Mouse (Mus musculus) spleen, adult 12 weeks (tissue): ENCODE measurements around the gene Csnk1e.
A peak's percentile ranks its signal among the peaks of the same experiment; 100 is the strongest.

Experiments
- DNase-seq: peaks from one replicate; pipeline ENCODE4 v3.0.0; 2022; ENCODE audit warnings: low spot score

The Csnk1e gene

DNA sequence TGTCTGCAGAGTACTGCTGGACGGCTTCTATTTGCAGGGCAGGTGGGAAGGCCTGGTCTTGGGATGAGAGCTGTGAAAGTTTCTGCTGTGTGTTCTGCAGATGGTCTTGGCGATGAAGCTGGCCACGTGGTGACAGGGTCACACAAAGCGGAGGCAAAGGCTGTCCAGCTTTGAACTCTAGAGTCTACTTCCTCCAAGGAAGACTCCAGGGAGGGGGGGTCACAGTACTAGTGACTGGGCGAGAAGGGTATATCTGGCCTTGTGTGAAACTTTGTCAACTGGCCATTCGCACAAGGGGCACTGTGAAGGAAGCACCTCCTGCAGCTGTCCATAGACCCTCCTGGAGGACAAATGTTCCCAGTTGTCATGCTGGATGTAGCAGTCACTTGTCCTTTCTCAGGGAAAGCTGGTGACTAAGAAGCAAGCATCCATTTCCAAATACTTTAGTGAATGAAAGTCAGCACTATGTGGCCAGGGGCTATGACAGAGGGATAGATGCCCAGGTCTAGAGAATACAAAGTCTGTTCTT lies 32.6 kb downstream of the Csnk1e start:
- no peak for DNase-seq

DNA sequence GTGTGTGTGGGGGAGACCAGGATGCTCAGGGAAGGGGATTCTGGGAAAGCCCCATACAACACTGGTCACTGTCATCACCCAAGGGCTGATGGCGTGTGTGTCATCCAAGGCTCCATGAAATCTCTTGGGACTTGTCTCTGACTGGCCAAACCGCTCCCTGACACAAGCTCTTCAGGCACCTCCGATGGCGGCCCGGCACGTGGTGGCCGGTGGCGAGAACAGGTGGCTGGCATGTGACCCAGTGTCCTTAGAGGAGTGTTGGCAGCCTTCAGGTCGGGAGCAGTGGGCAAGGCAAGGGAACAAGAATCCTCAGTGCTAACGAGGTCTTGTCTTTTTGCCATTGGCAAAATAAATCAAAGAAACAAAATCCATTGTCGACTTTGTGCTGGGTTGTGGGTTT lies 36.7 kb downstream of the Csnk1e start:
- DNase-seq = no peak

DNA sequence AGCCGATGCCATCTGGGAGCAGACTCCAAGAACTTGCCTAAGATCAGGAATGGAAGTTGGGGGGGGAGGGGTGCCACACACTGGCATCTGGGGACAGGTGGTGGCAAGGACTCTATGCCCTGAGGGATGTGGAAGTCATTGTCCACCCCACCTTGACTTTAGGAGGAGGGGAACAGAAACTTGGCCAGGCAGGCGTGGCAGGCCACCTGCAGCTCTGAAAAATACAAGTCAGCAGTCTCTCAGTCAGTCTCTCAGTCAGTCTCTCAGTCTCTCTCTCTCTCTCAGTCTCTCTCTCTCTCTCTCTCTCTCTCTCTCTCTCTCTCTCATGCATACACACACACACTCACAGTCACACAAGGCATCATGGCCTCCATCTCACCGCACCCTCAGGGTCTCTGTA lies 37.1 kb downstream of the Csnk1e start:
- DNase-seq = no peak

DNA sequence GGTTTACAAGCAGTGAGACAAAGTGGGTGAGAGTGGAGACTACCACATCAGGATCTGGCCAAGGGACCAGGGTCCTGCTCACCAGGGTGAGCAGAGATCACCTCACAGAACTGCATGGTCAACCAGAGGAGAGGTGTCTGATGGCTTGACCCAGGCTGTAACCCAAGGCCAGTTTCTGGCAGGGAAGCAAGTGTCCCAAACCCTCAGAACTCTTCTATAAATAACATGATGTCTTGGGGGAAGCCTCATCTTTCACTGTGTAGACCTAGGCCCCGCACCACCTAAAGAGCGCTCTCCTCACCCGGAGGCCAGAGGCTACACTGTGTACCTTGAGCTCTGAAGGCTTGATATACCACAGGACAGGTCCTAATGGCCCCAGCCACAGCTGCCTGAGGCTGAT lies 38.0 kb downstream of the Csnk1e start:
- no peak for DNase-seq

DNA sequence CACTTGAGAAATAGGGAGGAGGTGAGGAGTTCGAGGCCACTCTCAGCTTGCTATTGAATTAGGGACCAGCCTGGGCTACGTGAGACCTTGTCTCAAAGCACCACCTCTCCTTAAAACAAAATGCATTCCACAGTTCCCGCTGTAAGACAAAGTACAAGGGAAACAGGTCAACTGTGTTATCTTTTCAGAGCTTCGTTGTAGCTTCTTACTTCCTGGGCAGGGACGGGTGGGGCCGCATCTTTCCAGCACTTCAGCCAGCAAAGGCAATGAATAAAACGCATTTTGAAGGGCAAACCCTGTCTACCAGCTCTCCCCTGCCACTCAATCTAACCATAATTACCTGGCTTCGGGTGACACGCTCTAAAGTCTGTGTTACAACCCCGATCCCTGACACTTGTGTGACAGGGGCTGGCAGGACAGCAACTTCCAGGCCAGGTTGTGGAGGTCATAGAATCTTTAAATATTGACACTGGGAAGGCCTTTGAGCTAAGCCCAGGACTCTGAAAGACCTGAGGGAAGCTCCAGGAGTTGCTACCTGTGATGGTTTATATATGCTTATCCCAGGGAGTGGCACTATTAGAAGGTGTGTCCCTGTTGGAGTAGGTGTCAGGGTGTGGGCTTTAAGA lies 38.8 kb downstream of the Csnk1e start:
- no peak for DNase-seq

DNA sequence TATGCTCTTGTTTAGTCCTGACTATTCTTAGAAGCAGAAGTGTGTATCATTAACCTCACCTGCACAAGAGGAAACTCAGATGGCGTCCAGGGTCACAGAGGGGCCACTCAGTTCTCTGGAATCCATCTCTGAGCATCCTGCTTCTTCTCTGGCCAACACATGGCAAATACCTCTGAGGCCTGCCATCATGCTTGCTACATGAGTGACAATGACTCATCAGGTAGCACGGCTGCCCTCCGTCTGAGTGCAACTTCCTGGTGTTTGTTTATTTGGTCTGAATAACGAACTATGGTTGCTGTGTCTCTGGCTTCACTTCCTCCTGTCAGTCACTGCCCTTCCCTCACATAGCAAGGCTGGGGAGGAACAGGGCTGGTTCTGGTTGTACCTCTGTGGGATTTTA lies 40.9 kb downstream of the Csnk1e start:
- no peak for DNase-seq

DNA sequence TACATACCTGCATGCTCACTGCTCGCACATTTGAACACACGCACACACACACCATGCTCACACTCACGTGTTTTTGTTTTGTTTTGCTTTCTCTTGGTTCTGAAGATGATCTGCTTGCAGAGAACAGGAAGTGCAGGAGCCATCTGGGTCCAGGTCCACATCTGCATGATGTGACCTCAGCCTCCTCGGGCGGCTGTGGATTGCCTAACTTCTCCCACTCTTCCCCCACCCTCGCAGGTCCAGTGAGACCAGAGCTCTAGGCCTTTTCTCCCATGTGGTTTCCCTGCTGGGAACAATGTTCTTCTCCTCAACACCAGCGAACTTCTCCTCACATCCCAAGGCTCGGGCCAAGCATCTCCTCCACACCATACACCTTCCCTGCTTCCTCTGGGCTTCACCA lies 41.6 kb downstream of the Csnk1e start:
- no peak for DNase-seq

DNA sequence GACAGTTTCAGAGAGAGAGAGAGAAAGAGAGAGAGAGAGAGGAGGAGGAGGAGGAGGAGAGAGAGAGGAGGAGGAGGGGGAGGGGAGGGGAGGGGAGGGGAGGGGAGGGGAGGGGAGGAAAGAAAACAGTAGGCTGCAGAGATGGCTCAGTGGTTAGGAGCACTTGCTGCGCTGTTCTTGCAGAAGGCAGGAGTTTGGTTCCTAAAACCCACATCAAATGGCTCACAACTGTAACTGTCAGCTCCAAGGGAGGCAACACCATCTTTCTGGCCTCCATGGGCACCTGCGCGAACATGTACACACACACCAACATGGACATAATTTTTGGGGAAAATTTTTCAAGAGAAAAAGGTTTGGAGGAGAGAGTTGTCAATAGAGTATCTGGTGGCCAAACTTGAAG lies 42.2 kb downstream of the Csnk1e start:
- no peak for DNase-seq

DNA sequence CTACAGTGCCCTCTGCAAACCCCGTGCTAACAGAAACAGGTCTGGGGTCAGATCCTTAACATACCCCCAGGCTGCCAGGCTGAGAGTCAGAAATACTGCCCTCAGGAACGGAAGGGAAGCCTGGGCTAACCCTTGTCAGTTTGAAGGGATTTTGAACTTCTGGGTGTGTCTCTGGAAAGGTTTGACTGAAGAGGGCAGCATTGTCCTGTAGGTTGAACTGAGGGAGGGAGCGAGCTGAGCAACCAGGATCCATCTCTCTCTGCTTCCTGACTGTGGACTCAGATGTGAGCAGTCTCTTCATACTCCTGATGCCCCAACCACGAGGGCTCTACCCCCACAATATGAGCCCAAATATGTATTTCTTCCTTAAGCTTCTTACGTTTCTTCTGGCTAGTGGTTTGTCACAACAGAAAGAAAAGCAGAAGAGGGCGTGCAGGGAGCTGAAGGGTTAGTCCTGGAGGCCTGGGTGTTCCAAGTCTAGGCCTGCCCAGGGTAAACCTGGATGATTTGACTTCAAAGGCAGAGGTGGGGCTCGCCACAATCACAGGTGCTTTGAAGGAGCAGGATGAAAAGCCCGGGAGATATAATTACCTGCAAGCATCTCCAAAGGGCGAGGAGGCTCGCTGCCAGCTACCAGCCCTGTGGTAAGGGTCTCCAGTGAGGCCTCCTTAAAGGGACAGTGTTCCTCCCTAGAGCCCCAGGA lies 43.9 kb downstream of the Csnk1e start:
- DNase-seq = no peak

DNA sequence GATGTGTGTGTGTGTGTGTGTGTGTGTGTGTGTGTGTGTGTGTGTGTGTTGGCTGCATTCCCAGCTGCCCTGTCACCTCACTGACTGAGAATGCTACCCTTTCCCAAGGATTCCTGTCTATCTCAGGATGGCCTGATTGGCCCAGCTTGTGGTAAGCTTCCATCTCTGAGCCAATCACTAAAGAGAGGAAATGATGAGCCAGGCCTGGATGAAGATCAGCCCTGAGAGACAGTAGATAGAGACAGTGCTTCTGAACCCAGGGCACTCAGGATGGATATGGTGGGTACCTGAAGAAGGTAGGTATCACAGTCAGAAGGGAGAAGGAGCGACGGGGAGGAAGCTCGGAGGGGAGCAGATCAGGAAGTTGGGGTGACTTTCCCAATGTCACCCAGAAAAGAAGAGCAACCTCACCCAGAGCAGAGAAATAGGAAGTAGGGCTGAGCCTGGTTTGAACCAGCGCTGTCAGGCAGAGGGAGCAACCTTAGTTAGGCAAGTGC lies 46.2 kb downstream of the Csnk1e start:
- DNase-seq = no peak

DNA sequence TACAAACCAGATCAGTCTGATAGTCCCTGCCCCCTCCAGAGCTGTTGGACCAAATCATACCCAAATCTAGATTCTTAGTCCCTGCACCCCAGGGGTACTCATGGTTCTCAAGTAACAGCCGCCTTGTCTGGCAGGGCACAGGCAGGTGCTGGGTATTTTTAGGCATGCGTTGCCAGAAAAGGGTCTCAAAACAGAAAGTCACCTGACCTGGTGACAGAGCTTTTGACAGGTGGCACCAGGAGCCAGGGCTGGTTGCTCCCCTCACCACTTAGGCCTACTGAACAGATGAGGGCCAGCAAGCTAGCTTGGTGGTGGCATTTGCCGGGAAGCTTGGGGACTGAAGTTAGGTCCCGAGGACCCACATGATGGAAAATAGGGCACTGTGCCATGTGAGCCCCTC lies 48.8 kb downstream of the Csnk1e start:
- DNase-seq = no peak

DNA sequence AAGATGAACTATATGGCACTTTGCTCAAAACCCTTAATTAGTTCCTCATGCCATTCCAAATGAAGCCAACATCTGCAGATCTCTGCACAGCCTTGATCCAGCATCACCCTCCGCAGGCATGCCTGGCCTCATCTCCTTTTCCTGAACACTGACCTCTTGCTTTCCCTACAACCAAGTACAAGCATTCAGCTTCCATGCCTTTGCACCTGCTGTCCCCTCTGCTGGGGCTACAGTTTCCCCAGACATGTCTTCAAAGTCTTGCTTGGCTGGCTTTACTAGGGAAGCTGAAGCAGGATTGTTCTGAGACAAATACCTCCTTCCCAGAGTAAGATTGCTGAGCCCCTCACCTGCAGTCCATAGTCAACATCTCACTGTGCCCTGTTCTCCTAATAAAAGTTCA lies 51.1 kb downstream of the Csnk1e start:
- no peak for DNase-seq

DNA sequence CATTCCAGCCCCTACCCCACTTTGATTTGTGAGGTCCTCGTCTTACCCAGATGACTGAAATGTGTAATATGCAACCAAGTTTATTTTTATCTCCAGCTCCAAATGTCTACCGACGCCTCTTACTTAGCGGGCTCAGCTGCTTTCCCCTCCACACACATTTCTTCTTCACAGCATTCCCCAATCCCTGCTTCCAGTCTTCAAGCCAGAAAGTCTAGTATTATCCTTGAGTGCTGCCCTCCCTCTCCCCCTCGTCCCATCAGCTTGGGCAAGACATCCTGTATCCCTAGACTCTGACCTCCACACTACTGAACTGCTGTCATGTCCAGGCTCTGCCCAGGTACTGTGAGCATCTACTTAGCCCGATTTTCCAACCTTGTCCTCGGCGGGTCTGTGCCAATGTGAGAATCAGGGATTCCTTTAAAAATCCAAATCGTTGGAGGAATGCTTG lies 51.6 kb downstream of the Csnk1e start:
- no peak for DNase-seq

DNA sequence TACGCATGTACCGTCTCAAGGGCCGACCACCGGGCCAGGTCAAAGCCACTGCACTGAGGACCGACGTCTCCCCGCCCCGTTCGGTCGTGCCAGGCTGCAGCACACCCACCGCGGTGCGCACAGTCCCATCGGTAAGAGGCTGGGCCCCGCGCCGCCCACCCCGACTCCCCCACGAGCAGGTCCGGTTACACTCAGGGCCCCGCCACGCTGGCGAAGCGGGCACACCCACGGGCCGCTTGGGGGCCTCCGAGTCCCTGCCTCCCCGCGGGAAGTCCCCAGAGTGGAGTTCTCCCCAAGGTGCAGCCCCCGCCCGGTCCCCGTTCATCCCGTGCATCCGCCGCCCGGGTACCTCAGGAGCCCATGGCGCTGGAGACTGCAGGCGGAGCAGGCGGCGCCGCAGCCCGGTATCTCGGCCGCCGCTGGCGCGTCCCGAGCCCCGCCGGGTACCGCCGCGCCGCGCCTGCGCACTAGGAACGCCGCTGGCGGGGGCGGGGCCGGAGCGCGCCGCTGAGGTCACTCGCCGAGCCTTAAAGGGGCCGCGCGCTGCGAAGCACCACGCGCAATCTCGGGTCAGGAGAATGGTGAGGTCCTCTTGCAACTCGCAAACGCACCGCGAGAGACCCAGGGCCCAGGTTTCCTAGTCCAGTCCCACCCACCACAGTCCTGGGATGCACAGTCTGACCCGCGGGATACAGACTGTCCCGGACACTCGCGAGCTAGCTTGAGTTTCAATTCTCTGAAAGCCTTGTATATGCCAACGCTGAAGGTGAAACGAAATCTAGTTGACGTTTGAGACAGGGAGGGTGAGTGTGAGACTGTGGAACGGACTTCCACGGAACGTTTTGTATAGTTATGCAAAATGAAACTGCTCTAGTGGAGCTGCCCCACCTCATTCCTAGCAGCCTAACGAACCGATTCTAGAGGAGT lies 52.3 kb downstream of the Csnk1e start, which contains the start of gene Tmem184b:
Gene Tmem184b, minus strand, starts transcription at position 734 of the 927 bp plus-strand sequence.
- peak; percentile 79 for DNase-seq

DNA sequence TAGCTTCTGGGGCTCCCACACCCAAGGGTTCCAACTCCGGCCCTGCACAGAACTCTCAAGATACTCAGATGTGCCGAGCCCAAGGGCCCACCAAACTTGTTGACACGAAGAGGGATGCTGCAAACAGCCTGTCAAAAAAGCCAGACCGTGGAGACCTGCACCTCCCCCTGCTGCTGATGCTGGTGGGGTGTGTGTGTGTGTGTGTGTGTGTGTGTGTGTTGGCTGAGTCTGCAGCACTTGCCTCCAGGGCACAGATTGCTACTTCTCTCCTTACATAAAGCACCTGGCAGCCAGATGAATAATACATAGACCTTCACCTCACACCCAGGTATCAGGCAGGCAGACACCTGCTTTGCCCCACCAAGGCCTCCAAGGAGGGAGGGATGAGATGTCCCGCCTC lies 53.2 kb downstream of the Csnk1e start:
- DNase-seq = no peak

DNA sequence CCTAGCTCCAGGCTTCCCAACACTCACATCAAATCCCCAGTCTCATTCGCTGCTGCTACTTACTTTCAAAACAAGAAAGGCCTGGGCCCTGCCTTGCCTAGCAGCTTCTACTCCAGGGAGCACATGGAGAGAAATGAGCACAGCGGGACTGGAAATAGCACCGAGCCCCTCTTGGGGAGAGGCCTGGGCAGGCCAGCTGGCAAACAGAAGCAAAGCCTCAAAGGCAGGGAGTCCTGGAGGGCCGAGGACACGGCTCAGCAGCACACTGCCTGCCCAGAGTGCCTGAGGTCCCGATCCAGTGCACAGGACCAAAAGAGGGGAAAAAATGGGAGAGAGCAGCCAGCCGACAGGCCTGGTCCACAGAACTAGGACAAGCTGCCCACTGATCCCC lies 54.4 kb downstream of the Csnk1e start:
- no peak for DNase-seq

DNA sequence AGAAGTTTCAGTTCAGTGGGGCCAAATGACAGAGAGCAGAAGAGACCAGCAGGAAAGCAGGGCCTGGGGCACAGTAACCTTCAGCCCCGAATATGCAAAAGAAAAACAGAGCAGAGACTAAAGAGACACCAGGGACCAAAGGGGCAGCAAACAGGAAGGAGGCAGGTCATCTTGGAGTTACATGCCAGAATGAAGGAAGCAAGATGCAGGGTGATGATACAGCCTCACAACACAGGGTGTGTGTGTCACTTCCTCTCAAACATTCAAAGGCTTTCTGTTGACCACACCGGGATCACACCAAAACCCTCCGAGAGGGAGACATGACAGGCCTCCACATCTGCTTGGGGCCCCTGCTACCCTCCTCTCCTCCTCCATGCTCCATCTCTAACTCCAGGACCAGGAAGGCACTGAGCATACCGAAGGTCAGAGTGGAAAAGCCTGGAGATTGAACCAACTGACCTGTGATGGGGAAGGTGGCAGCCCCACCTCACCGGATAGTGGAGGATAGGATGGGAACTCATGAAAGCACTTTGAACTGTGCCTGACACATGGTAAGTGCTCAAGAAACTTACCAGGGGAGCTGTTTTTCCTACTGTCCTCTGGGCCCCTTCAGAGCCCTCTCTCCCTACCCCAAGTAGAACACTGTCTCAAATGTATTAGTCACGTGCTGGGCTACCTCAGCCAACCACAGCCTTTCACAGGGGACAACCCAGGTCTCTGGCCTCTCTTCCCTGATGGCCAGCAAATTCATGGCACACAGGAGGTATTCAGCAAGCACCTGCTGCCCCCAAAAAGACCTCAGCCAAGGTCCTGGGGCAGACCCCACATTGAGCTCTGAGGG lies 55.0 kb downstream of the Csnk1e start:
- no peak for DNase-seq

DNA sequence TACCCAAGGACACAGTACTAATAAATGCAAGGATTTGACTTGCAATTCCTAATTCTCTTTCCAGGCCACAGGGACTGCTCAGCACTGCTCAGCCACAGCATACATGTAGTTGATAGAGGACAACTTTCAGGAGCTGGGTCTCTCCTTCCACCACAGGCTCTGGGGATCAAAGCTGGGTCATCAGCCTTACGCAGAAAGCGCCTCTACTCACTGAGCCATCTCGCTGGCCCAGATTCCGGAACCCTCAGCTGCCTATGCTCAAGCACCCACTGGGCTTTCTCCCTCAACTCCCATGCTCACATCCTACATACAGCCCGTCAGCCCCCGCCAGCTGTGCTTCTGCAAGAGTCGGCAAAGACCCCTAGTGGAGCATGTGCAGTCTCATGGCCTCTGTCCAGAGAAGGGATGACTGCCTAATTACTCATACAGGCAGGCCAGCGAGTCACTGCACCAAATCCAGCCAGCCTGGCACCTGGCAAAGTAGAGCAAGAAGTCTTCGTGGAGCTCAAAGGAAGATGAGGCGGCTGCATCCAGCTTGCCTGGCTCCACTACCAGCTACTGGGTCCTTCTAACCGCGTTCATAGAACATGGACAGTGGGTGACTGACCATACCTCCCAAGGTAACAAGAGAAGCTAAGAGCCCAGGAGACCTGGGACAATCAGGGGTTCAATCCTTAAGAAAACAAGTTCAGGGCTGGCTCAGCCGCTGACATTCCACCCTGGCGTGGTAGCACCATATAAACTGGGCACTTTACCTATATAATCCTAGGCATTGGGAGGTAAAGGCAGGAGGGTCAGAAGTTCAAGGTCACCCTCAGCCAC lies 55.9 kb downstream of the Csnk1e start:
- DNase-seq = no peak

DNA sequence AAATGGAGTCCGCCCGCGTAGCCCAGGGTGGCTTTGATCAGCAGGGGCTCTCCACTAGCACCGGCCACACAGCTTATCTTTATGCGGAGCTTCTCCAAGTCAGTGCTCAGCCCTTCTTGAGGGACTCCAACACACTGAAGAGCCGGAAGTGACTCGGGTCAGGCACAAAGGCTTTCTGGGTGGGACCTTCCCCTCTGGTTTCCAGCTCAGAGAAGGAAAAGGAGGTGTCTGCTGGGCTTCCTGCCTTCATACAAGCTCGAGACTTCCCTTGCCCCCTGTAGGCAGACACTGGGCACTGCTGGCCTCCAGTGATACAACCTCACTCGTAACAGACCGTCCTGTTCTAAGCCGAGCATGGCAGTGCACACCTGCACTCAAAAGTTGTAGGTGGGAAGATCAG lies 58.6 kb downstream of the Csnk1e start:
- DNase-seq = no peak

DNA sequence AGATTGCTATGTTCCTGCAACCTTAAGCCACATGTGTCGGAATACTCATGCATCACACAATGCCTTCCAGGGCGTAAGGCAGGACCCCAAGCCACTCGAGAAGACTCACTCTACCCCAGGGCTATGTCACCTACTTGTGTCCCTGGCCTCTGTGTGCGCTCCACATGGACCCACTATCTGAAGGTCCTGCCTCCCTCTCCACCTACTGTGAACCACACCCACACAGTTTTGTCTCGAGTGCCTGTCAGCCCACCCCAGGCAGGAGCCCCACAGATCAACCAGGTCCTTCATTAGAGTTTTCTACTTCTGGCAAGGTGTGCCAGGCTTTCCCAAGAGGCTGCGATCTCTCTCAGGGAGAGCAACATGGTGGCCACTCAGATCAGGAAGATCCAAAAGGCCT lies 60.1 kb downstream of the Csnk1e start:
- DNase-seq = no peak

DNA sequence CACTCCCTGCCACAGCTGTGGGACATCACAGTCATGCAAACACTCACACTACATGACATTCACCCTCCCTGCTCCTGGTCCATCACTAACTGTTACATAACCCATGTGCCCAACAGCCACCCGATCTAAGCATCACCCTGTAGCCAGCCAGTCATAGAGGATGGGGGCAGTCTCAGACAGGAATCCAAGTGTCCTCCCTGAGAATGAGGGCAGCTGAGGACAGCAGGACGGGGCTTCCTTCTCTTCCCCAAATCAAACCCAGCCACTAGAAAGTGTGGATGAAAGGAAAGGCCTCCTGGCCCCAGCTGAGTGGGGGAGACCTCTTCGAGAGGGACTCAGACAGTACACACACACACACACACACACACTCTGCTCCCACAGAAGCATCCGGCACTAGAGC lies 60.5 kb downstream of the Csnk1e start:
- DNase-seq = no peak
